Mouse (Mus musculus): Measurements from ENCODE around the gene Tex9. TPM values are rescaled to one million over a fixed set of nuclear protein-coding genes. Genes with fewer than 3 reads are reported as not detected.

Gene Tex9
- 34.4 and 37.3 TPM in 2 replicates for polyA plus RNA-seq (2015; fragmentation: Nextera tagmentation; extraction: Ambion mirVana)

DNA sequence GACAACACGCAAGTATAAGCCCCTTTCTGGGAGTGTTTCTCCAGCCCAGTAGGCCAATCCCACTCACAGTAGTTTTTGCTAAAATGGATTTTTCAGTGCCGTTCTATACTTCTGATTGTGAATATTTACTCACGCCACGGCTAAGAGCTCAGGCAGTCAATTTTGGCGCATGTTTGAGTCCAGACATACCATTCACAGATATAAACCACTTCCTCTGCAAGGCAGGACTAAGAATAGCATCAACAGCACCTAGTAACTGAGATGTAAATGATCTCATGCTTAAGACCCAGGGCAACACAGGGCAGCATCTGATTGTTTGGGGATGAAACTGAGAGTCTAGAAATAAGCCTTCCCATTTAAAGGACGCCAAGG lies at the start of gene Tex9:
Tex9 (minus strand) TSS at position 19 of the 372 bp plus-strand sequence.
- Histone ChIP-seq H3K36me3 (peaks cover 5% of the 10 kb centered on the region), H3K9ac (peak within 1 kb of the TSS; percentile 53), H3K9me3 (replicated peaks) (no peaks in the 10 kb centered on the region), H3K27me3 (no peaks in the 10 kb centered on the region), H3K27ac (peak within 1 kb of the TSS; percentile 91), H3K4me1 (peaks cover 17% of the 10 kb centered on the region), H3K4me3 (replicated peaks) (peak within 1 kb of the TSS; percentile 68), H3K4me2 (peak within 1 kb of the TSS; percentile 80)
- 13% methylated on average over 6 of the region's 6 CpGs for WGBS
- ATAC-seq (replicated peaks; ENCODE audit: low FRiP score) = peak; percentile 50

DNA sequence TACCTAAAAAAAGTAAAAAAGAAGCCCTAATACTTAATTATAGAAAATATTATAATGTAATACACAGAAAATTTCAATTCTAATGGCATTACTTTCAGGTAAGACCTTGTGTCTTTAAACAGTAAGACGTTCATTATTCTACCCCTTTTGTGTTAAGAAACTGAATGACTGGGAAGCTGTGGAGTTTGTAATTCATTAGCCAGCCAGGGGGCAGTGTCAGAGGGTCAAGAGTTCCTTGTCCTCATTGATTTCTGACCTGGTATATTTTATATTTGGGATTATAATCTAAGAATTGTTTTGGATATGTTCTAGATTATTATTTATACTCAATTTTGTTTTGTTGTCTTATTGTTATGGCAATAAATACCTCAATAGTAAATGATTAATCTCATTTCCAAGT lies 45.1 kb upstream of the Tex9 start:
- Histone ChIP-seq H3K27ac (no peak overlapping the region), H3K4me3 (replicated peaks) (no peak overlapping the region), H3K27me3 (no peaks in the 10 kb centered on the region), H3K4me1 (peaks cover 3% of the 10 kb centered on the region), H3K36me3 (peaks cover 5% of the 10 kb centered on the region; the same call in 1 of the 2 replicates), H3K9me3 (replicated peaks) (no peaks in the 10 kb centered on the region), H3K4me2 (no peak overlapping the region), H3K9ac (no peak overlapping the region)
- ATAC-seq (replicated peaks; ENCODE audit: low FRiP score) = no peak
- 64% methylated on average over 1 of the region's 1 CpGs for WGBS

DNA sequence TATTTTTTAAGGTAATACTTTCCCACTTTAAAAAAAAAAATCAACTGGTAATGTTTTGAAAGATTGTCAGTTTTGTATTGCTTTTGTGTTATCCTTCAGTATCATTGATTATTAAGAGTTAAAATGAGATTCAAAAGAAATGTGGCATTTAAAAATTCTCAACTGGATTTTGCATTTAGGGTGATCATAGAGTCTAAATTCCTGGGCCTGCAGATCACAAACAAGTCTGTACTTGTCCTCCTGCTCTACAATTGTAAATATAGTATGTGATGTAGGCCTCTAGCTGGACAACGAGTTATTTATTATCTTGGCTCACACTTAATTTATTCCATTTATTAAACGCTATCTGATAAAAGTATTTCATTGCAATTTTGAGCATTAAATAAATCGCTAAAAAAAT lies 43.4 kb upstream of the Tex9 start:
- ATAC-seq (replicated peaks; ENCODE audit: low FRiP score) = no peak
- Histone ChIP-seq H3K4me3 (replicated peaks) (no peak overlapping the region), H3K4me1 (peaks cover 15% of the 10 kb centered on the region), H3K9ac (no peak overlapping the region), H3K36me3 (peaks cover 3% of the 10 kb centered on the region; the same call in 1 of the 2 replicates), H3K9me3 (replicated peaks) (no peaks in the 10 kb centered on the region), H3K27me3 (no peaks in the 10 kb centered on the region), H3K27ac (no peak overlapping the region), H3K4me2 (no peak overlapping the region)
- 72% methylated on average over 3 of the region's 3 CpGs for WGBS

DNA sequence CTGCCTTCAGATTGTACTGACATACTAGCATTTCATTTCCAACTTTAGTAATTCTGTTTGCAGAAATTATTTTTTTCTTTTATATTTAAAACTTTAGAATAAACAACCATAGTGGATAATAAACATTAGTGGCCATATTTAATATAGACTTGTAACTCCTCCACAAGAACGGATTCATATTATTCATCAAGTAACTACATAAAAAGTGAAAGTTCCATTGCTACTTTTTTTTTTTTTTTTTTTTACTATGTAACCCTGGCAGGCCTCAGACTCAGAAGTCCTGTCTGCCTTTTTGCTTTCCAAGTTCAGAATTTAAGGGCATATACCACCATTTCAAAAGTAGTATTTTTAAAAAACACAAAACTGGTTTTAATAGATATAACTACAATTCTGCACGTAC lies 43.0 kb upstream of the Tex9 start:
- peaks cover 16% of the 10 kb centered on the region for H3K4me1 ChIP-seq
- H3K36me3 ChIP-seq = no peaks in the 10 kb centered on the region
- H3K9ac ChIP-seq = no peak overlapping the region
- no peak for ATAC-seq (replicated peaks; ENCODE audit: low FRiP score)
- H3K27me3 ChIP-seq = no peaks in the 10 kb centered on the region
- 83% methylated on average over 2 of the region's 2 CpGs for WGBS
- no peaks in the 10 kb centered on the region for H3K9me3 ChIP-seq (replicated peaks)
- no peak overlapping the region for H3K4me3 ChIP-seq (replicated peaks)
- no peak overlapping the region for H3K27ac ChIP-seq
- H3K4me2 ChIP-seq = no peak overlapping the region

DNA sequence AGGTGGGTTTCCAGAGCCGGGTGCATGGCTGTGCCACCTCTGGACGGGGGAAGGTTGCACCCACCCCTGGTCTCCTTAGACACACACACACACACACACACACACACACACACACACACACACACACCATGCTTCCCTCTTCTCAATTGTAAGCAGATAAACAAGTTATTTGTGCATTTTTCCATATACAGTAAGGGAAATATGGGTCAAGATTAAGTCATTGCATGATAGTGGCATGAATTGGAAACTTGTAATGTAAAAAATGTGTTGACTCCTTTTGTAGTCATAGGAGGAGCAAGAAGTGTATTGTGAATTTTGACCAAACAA lies 41.0 kb upstream of the Tex9 start:
- ATAC-seq (replicated peaks; ENCODE audit: low FRiP score) = no peak
- 0% methylated on average over 2 of the region's 2 CpGs for WGBS
- Histone ChIP-seq H3K9me3 (replicated peaks) (no peaks in the 10 kb centered on the region), H3K4me3 (replicated peaks) (peak overlapping the region; percentile 97), H3K9ac (peak overlapping the region; percentile 98), H3K36me3 (no peaks in the 10 kb centered on the region), H3K27me3 (no peaks in the 10 kb centered on the region), H3K27ac (peak overlapping the region; percentile 100), H3K4me1 (peaks cover 16% of the 10 kb centered on the region), H3K4me2 (peak overlapping the region; percentile 80)

DNA sequence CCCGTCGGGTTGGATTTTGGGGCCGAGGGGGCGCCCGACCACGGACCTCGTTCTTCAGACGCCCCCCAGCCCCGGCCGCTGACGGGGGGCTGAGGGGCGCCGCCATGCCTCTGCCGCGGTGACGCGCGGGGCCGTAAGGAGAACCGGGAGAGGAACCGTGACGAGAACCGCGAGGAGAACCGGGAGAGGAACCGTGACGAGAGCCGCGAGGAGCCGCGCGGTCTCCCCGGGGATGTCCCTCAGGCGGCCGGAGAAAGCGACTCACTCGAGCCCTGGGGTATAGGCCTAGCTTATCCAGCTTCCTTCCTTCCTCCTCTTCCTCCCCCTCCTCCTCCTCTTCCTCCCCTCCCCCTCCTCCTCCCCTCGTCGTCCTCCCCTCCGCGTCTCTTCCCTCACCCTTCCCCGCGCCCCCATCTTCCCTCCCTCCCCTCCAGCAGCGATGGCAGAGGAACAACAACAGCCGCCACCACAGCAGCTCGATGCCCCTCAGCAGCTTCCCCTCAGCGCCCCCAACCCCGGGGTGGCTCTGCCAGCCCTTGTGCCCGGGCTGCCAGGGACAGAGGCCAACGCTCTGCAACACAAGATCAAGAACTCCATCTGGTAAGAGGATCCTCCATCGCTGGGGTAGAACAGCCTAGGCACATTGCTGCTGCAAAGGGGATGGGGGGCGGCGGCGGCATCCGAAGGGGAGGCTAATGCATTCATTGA lies 40.5 kb upstream of the Tex9 start:
- peaks cover 16% of the 10 kb centered on the region for H3K4me1 ChIP-seq
- H3K9me3 ChIP-seq (replicated peaks) = no peaks in the 10 kb centered on the region
- WGBS = 1% methylated on average over 49 of the region's 55 CpGs
- peak overlapping the region; percentile 80 for H3K4me2 ChIP-seq
- H3K4me3 ChIP-seq (replicated peaks) = peak overlapping the region; percentile 97
- no peaks in the 10 kb centered on the region for H3K27me3 ChIP-seq
- peak overlapping the region; percentile 100 for H3K27ac ChIP-seq
- H3K36me3 ChIP-seq = no peaks in the 10 kb centered on the region
- peak overlapping the region; percentile 98 for H3K9ac ChIP-seq
- peak; percentile 40 for ATAC-seq (replicated peaks; ENCODE audit: low FRiP score)

DNA sequence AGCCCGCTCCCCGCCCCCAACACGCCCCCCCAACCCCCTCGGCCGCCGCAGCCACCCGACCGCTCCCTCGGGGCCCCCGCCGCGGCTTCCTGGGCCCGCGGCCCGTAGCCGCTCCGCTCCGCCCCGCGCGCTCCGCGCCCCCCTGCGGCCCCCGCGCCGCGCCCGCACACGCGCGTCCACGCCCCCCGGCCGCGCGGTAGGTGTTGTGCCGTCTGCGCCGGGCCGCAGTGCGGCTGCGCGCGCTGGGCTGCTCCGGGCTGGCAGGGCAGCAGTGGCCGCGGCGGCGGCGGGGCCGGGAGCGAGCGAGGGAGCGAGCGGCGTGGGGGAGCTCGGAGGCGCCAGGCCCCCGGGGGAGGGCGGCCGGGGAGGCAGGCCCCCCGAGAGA lies 40.0 kb upstream of the Tex9 start, which contains the start of gene Rfx7:
Rfx7 (plus strand) TSS at position 245 of the 385 bp plus-strand sequence.
- Histone ChIP-seq H3K4me3 (replicated peaks) (peak within 1 kb of the TSS; percentile 97), H3K27me3 (no peaks in the 10 kb centered on the region), H3K4me2 (peak within 1 kb of the TSS; percentile 80), H3K4me1 (peaks cover 16% of the 10 kb centered on the region), H3K9me3 (replicated peaks) (no peaks in the 10 kb centered on the region), H3K27ac (peak within 1 kb of the TSS; percentile 100), H3K36me3 (no peaks in the 10 kb centered on the region), H3K9ac (peak within 1 kb of the TSS; percentile 98)
- peak; percentile 89 for ATAC-seq (replicated peaks; ENCODE audit: low FRiP score)
- WGBS = under 1% methylated on average over 50 of the region's 63 CpGs

DNA sequence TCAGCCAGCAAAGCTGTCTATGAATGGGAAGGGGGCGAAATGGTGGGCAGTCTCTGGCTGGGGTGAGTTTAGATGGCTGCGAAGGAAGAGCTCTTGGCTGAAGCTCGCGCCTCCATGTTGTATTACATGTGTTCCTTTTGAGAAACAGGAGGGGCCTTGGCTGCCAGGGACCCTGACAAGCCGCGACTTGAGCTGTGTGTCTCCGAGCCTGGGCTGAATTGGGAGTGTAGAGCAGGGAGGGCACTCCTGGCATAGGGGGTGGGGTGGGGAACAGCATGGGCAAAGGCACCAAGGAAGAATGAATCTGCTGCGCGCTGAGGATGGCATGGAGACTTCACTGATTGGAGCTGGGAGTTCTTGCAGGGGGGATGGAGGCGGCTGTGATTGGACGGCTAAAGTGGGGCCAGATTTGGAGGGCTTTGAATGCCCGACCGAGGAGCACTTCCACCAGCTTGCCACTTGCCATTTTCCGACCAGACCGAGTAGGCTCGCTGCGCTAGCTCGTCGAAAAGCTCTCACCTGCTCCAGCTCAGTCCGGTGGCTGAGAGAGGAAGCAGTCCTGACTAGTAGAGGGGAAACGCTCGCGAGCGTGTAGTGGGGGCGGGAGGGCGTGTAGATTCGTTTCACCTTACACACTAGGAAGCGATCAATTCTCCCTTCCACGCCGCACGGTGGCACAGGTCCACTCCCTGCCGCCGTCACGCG lies 39.4 kb upstream of the Tex9 start:
- H3K36me3 ChIP-seq = no peaks in the 10 kb centered on the region
- peak overlapping the region; percentile 80 for H3K4me2 ChIP-seq
- no peaks in the 10 kb centered on the region for H3K27me3 ChIP-seq
- peak overlapping the region; percentile 97 for H3K4me3 ChIP-seq (replicated peaks)
- 2% methylated on average over 35 of the region's 35 CpGs for WGBS
- no peaks in the 10 kb centered on the region for H3K9me3 ChIP-seq (replicated peaks)
- H3K27ac ChIP-seq = peak overlapping the region; percentile 100
- H3K9ac ChIP-seq = peak overlapping the region; percentile 98
- H3K4me1 ChIP-seq = peaks cover 16% of the 10 kb centered on the region
- ATAC-seq (replicated peaks; ENCODE audit: low FRiP score) = peak; percentile 90

DNA sequence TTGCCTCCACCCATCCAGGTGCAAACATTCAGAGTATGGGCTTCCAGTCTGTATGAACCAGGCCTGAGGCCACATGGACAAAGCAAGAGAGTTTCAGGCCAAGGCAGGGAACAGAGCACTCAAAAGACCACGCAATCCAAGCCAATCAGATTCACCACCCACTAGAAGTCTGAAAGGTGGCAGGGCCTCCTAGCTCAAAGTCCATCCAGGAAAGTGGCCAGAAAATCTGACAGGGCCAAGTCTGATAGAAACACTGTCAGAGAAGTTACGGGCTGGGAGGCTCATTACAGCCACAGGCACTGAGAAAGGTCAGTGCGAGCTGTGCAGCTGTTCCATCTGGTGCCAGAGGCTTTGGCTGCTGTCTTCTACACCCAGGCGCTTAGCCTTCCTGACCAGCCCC lies 38.8 kb upstream of the Tex9 start:
- Histone ChIP-seq H3K4me2 (peak overlapping the region; percentile 80), H3K9me3 (replicated peaks) (no peaks in the 10 kb centered on the region), H3K4me1 (peaks cover 16% of the 10 kb centered on the region), H3K9ac (peak overlapping the region; percentile 98; the same call in 1 of the 2 replicates), H3K27ac (peak overlapping the region; percentile 100), H3K4me3 (replicated peaks) (peak overlapping the region; percentile 97), H3K27me3 (no peaks in the 10 kb centered on the region), H3K36me3 (no peaks in the 10 kb centered on the region)
- WGBS = 39% methylated on average over 4 of the region's 4 CpGs
- ATAC-seq (replicated peaks; ENCODE audit: low FRiP score) = peak; percentile 9; the same call in 1 of the 2 replicates

DNA sequence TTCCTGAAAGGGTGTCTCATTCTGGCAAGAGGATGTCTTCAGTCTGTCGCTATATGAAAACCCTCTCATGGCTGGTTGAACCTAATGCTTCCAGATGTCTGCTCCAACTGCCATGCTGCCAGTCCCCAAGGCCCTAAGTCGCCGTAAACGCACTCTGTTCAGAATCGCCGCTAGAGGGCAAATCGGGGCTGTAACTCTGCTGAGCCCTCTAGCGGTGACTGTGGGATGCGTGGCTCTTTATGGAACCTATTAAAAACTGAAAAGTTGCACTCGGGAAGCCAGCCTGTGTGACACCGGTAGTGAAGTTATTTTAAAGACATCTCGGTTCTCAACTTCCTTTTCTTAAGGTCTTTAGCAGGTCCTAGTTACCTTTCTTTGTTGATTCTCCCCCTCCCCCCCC lies 38.2 kb upstream of the Tex9 start:
- 0 out of 2 replicates have a peak overlapping the region, but pooled peaks have one; percentile 100 for H3K27ac ChIP-seq
- ATAC-seq (replicated peaks; ENCODE audit: low FRiP score) = no peak

DNA sequence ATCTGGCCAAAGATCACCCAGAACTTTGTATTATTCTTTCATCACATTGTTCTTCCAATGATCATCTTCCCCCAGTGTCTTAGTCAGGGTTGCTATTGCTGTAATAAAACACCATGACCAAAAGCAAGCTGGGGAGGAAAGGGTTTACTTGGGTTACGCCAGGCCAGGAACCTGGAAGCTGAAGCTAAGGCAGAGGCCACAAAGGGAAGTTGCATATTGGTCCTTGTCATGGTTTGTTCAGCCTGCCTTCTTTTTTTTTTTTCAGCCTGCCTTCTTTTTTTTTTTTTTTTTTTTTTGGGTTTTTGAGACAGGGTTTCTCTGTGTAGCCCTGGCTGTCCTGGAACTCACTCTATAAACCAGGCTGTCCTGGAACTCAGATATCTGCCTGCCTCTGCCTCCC lies 34.1 kb upstream of the Tex9 start:
- Histone ChIP-seq H3K4me2 (no peak overlapping the region), H3K9ac (no peak overlapping the region), H3K4me3 (replicated peaks) (no peak overlapping the region), H3K27me3 (no peaks in the 10 kb centered on the region), H3K27ac (no peak overlapping the region), H3K4me1 (peaks cover 8% of the 10 kb centered on the region), H3K36me3 (no peaks in the 10 kb centered on the region), H3K9me3 (replicated peaks) (no peaks in the 10 kb centered on the region)
- no peak for ATAC-seq (replicated peaks; ENCODE audit: low FRiP score)
- WGBS = 63% methylated on average over 1 of the region's 1 CpGs

More for the DNA sequence above, 38.2 kb upstream of the Tex9 start:
- under 1% methylated on average over 12 of the region's 12 CpGs for WGBS
- H3K4me3 ChIP-seq (replicated peaks) = no peak overlapping the region
- peaks cover 16% of the 10 kb centered on the region for H3K4me1 ChIP-seq
- H3K4me2 ChIP-seq = peak overlapping the region; percentile 80
- no peak overlapping the region for H3K9ac ChIP-seq
- H3K9me3 ChIP-seq (replicated peaks) = no peaks in the 10 kb centered on the region
- no peaks in the 10 kb centered on the region for H3K36me3 ChIP-seq
- no peaks in the 10 kb centered on the region for H3K27me3 ChIP-seq

DNA sequence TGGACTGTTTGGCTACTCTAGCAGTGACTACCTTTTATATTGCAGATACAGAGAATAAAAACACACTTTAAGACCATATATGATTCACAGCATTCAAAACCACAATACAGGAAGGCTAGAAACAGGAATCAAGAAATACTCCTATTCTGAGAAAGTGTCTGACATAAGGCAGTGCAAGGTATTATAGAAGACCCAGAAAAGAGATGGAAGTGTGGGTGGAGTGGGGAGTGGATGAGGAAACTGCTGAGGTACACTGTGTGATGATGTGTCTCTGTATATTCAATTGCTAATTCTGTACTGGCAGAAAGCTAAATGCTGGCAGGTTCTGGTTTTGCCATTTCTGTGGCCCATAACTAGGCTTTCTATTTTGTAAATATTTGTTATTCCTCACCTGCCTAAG lies 28.8 kb upstream of the Tex9 start:
- Histone ChIP-seq H3K27me3 (no peaks in the 10 kb centered on the region), H3K27ac (no peak overlapping the region), H3K36me3 (no peaks in the 10 kb centered on the region), H3K4me1 (no peaks in the 10 kb centered on the region), H3K9ac (no peak overlapping the region), H3K9me3 (replicated peaks) (no peaks in the 10 kb centered on the region), H3K4me2 (no peak overlapping the region), H3K4me3 (replicated peaks) (no peak overlapping the region)
- ATAC-seq (replicated peaks; ENCODE audit: low FRiP score) = no peak

Data from kidney, embryonic 15.5 days (tissue).